Mouse (Mus musculus) gastrocnemius, adult 2 months (tissue): ENCODE measurements around the gene Fig4. TPM values are rescaled to one million over a fixed set of nuclear protein-coding genes. Genes with fewer than 3 reads are reported as not detected.

ENCODE experiments used
- DNase-seq: peaks from one replicate; pipeline ENCODE4 v3.0.0; 2022
- H3K27ac ChIP-seq: fragments of 200-600 bp; 2 replicates; pipeline ENCODE4 v1.8.1; 2022; ENCODE audit warnings: mild to moderate bottlenecking
- H3K4me3 ChIP-seq: fragments of 200-600 bp; 2 replicates; pipeline ENCODE4 v1.8.1; 2022; ENCODE audit warnings: mild to moderate bottlenecking, moderate library complexity
- CTCF ChIP-seq: fragments of 200-600 bp; IDR thresholded peaks from 2 replicates; pipeline ENCODE4 v1.8.1; 2022; ENCODE audit warnings: antibody characterized with exemption, mild to moderate bottlenecking, moderate library complexity
- intact Hi-C: fragments of 180-260 bp; cut with DNase I; formaldehyde crosslinking; loops from one replicate; pipeline ENCODE4 v1.15.1; 2025
- total RNA-seq, 2 experiments: library from RNA; stranded (reverse); gene quantifications; 2 replicates each; pipeline ENCODE4 v1.2.3; 2021

Gene Fig4
- total RNA-seq, 2 experiments from 2014 or later, result 6.1 to 6.8 TPM

- intact Hi-C loops, result no loop called here
- H3K27ac ChIP-seq, result no peak overlapping the region
- TF ChIP-seq CTCF, result no peak
- DNase-seq, result no peak
- no peak overlapping the region for H3K4me3 ChIP-seq
Observed at GRCm38 (mm10) chr10:41149307-41149706, 153.8 kb downstream of the Fig4 start.

- H3K4me3 ChIP-seq, result no peak overlapping the region
- TF ChIP-seq CTCF, result no peak
- DNase-seq, result no peak
- no peak overlapping the region for H3K27ac ChIP-seq
- intact Hi-C loops, result no loop called here
Observed at GRCm38 (mm10) chr10:41146141-41146540, 156.9 kb downstream of the Fig4 start.

Other genes starting within 250 kb of the Fig4 start
- not detected for gene Gpr6, start 231.0 kb downstream of the Fig4 start, total RNA-seq
- gene Ak9, start 720 bp upstream of the Fig4 start, total RNA-seq, result not detected
- 1 to 10 TPM; 4.6 to 6.1 TPM for gene Zbtb24, start 147.1 kb upstream of the Fig4 start, total RNA-seq
- gene Mical1, start 173.1 kb upstream of the Fig4 start, total RNA-seq, result 1 to 10 TPM; 5.9 to 6.9 TPM
- gene Smpd2, start 187.1 kb upstream of the Fig4 start, total RNA-seq, result 10 to 100 TPM; 11.1 TPM
- not detected for gene Ppil6, start 187.2 kb upstream of the Fig4 start, total RNA-seq
- 100 to 1,000 TPM; 133 to 157 TPM for gene Cd164, start 216.2 kb upstream of the Fig4 start, total RNA-seq